Mouse (Mus musculus) B cell, adult (primary cell): Measurements from ENCODE around the gene Olfr411. TPM values are rescaled to one million over a fixed set of nuclear protein-coding genes. Genes with fewer than 3 reads are reported as not detected.

Experiments
- total RNA-seq: library from RNA; stranded (reverse); gene quantifications from 4 replicates; pipeline ENCODE4 v1.2.4, GENCODE M21; 2023; ENCODE audit not compliant: inconsistent age

Olfr411 gene
- not detected in 4 replicates for total RNA-seq

DNA sequence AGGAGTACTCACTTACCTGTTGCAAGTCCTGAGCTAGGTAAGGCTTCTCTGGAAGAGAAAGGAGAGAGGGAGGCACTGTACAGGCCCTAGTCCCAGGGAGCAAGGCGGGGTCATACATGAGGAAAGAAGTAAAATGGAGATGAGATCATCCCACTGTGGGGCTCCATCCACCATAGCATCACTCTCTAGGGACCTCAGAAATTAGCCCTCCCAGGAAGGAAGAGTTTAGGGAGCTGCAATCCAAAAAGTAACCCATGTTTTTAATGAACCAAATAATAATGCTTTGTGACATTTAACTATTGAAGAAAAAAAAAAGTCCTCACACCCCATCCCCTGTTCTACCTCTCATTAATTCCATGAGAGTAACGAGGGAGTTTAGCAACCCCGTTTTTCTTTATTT, at the start of gene Olfr411:
Olfr411 (minus strand) TSS at position 101 of the 400 bp plus-strand sequence.

DNA sequence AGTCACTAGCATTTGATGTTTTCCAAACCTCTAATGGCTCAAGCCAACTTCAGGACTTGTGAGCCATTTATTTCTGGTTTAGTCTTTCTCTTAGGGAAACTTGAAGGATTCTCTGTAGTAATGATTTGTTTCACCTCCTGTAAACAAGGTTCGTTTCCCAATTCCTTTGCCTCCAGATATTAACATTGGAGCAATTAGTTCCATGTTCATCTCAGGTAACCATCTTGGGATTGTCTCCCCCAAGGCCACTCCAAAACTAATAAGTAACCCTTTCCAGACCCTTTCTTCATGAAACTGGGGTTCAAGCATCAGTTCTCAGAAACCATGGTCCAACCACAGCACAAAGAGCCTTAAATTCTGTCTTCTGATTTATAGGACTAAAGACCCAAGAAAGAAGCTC, 9.3 kb upstream of the Olfr411 start, which contains the start of gene Olfr412:
Olfr412 (plus strand) TSS at position 301 of the 400 bp plus-strand sequence.

DNA sequence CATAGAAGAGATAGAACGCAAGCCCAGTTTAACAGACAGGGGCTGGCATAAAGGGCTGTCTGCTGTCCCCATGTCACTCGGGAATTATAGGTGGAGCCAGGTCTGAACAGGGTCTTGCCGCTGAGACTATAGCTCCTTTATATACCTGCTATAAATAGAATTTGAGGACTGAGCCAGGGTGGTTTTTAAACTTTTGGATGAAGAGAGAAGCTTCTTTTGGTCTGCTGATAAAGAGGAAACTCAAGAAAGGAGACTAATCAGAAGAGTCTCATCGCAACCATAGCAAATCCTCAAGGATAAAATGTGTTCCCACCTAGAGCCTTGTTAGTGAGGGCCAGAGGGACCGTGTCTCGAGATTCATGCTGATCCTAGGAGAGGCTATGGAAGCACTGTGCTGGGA, 14.5 kb downstream of the Olfr411 start, which contains the start of gene Olfr410:
Olfr410 (minus strand) TSS at position 101 of the 400 bp plus-strand sequence.

Other genes starting within 250 kb of the Olfr411 start
- gene Olfr401, start 238.9 kb downstream of the Olfr411 start, total RNA-seq: not detected in 4 replicates
- not detected in 4 replicates for gene Olfr402, start 199.1 kb downstream of the Olfr411 start, total RNA-seq
- gene Olfr403, start 166.4 kb downstream of the Olfr411 start, total RNA-seq: not detected in 4 replicates
- not detected in 4 replicates for gene Olfr43, start 141.3 kb downstream of the Olfr411 start, total RNA-seq
- gene Olfr406, start 92.8 kb downstream of the Olfr411 start, total RNA-seq: not detected in 4 replicates
- gene Olfr59, start 68.9 kb downstream of the Olfr411 start, total RNA-seq: not detected in 4 replicates
- gene Olfr410, start 14.6 kb downstream of the Olfr411 start, total RNA-seq: not detected in 4 replicates
- gene Olfr412, start 9.4 kb upstream of the Olfr411 start, total RNA-seq: not detected in 4 replicates